ENCODE assay signal across 8 mouse cellular contexts in genomic region chr14:34310234-34310965, GRCm38 (mm10). TPM values are rescaled to one million over a fixed set of nuclear protein-coding genes. Genes with fewer than 3 reads are reported as not detected.
DNase-seq lines count a peak whose midpoint lies in the region; ATAC-seq and TF ChIP-seq lines count a peak whose summit lies in the region.

TSS of gene Shld2 (minus strand) at chr14:34310493.
TSS of gene Glud1 (plus strand) at chr14:34310727.

- no peak for TF ChIP-seq CTCF in CH12.LX (conservative IDR thresholded peaks at IDR 0.05 in 1 of 2, IDR thresholded peaks at IDR 0.05 in 1 of 2; ENCODE audit: low read depth in 2 of 2, low read length in 2 of 2)
- peak; percentile 18; the same call in 1 of the 2 replicates for TF ChIP-seq CTCF in liver, postnatal 0 days (IDR thresholded peaks at IDR 0.05; ENCODE audit: low read depth)

- dilution Hi-C loops in CH12.LX (cut with MboI; ENCODE audit: extremely low pct_ligation_motif_present, extremely low pct_unique_long_range_greater_than_20kb, low sequenced_read_pairs): no loop called here

- peak; percentile 95 for ATAC-seq in forebrain, embryonic 13.5 days
- peak; percentile 91 for ATAC-seq in liver, postnatal 0 days
- ATAC-seq in neural tube, embryonic 14.5 days (ENCODE audit: low read depth): peak; percentile 95

- no peaks in the 10 kb centered on the region for H3K27me3 ChIP-seq in CH12.LX (replicated peaks)
- H3K27me3 ChIP-seq in forebrain, embryonic 13.5 days: no peaks in the 10 kb centered on the region
- no peaks in the 10 kb centered on the region for H3K27me3 ChIP-seq in liver, postnatal 0 days (ENCODE audit: insufficient read depth, low read length)
- H3K27me3 ChIP-seq in neural tube, embryonic 14.5 days (ENCODE audit: control insufficient read depth, insufficient read depth, low read length): no peaks in the 10 kb centered on the region

- WGBS in forebrain, embryonic 13.5 days: under 1% methylated on average over 58 of the region's 100 CpGs
- under 1% methylated on average over 96 of the region's 100 CpGs for WGBS in large intestine, adult 2 months
- WGBS in liver, postnatal 0 days (ENCODE audit: insufficient replicate concordance): under 1% methylated on average over 84 of the region's 100 CpGs
- under 1% methylated on average over 76 of the region's 100 CpGs for WGBS in neural tube, embryonic 14.5 days

- peak; percentile 73 for TF ChIP-seq POLR2A in CH12.LX (IDR thresholded peaks at IDR 0.05; ENCODE audit: low read depth, low read length)

- peaks cover 4 to 44% of the 10 kb centered on the region in 2 experiments; a peak in 3 of 4 replicates for H3K4me1 ChIP-seq in CH12.LX (ENCODE audit: control insufficient read depth in 1 of 2, insufficient read depth in 2 of 2)
- H3K4me1 ChIP-seq in forebrain, embryonic 13.5 days: peaks cover 32% of the 10 kb centered on the region
- peaks cover 9% of the 10 kb centered on the region for H3K4me1 ChIP-seq in liver, postnatal 0 days (ENCODE audit: insufficient read depth)
- peaks cover 21% of the 10 kb centered on the region; the same call in 1 of the 2 replicates for H3K4me1 ChIP-seq in neural tube, embryonic 14.5 days (ENCODE audit: control insufficient read depth, insufficient read depth, low read length)

- H3K4me3 ChIP-seq in CH12.LX (replicated peaks in 1 of 3; ENCODE audit: low read depth in 2 of 3, low read length in 2 of 3, poor library complexity in 1 of 3): peak within 1 kb of the TSS; percentile 69 to 99 (median 74)
- peak within 1 kb of the TSS; percentile 93 for H3K4me3 ChIP-seq in forebrain, embryonic 13.5 days
- peak within 1 kb of the TSS; percentile 83 for H3K4me3 ChIP-seq in liver, postnatal 0 days (ENCODE audit: low read depth, low read length)
- H3K4me3 ChIP-seq in neural tube, embryonic 14.5 days (ENCODE audit: low read depth, low read length): peak within 1 kb of the TSS; percentile 96

- no peaks in the 10 kb centered on the region for H3K9me3 ChIP-seq in CH12.LX (replicated peaks; ENCODE audit: low read length)
- no peaks in the 10 kb centered on the region for H3K9me3 ChIP-seq in forebrain, embryonic 13.5 days (replicated peaks)
- no peaks in the 10 kb centered on the region for H3K9me3 ChIP-seq in liver, postnatal 0 days (ENCODE audit: low read length)
- no peaks in the 10 kb centered on the region for H3K9me3 ChIP-seq in neural tube, embryonic 14.5 days (ENCODE audit: control insufficient read depth, low read length)

- peak within 1 kb of the TSS; percentile 91 for H3K4me2 ChIP-seq in CH12.LX (ENCODE audit: insufficient read depth, low read depth, poor library complexity, severe bottlenecking)
- peak within 1 kb of the TSS; percentile 82 for H3K4me2 ChIP-seq in forebrain, embryonic 13.5 days
- H3K4me2 ChIP-seq in liver, postnatal 0 days (ENCODE audit: low read depth, low read length): peak within 1 kb of the TSS; percentile 96
- peak within 1 kb of the TSS; percentile 89 for H3K4me2 ChIP-seq in neural tube, embryonic 14.5 days (ENCODE audit: low read depth, low read length)

- TF ChIP-seq EP300 in CH12.LX (IDR thresholded peaks at IDR 0.05; ENCODE audit: low read length): 0 out of 2 replicates have a peak, but pooled peaks have one; percentile 12
- TF ChIP-seq EP300 in liver, postnatal 0 days (IDR thresholded peaks at IDR 0.05; ENCODE audit: low read depth): no peak

- TF ChIP-seq RAD21 in CH12.LX (IDR thresholded peaks at IDR 0.05; ENCODE audit: low read depth, low read length): no peak

- in situ Hi-C loops in CH12.LX (cut with MboI; ENCODE audit: low pct_ligation_motif_present, low pct_unique_long_range_greater_than_20kb, low sequenced_read_pairs): no loop called here

- intact Hi-C loops in heart, postnatal 10 days (cut with DNase I): loop anchor here (2.0 to 5.0 kb wide), 3 partner anchors 38 to 192 kb away; partner anchors contain the start of gene Bmpr1a

- peak within 1 kb of the TSS; percentile 94 for H3K9ac ChIP-seq in CH12.LX (ENCODE audit: insufficient read depth, low read depth)
- H3K9ac ChIP-seq in forebrain, embryonic 13.5 days: peak within 1 kb of the TSS; percentile 97
- H3K9ac ChIP-seq in liver, postnatal 0 days (replicated peaks): peak within 1 kb of the TSS; percentile 96
- peak within 1 kb of the TSS; percentile 93 for H3K9ac ChIP-seq in neural tube, embryonic 14.5 days (replicated peaks; ENCODE audit: low read depth, low read length)

- H3K27ac ChIP-seq in CH12.LX (ENCODE audit: insufficient read depth, low read depth): peak within 1 kb of the TSS; percentile 82
- peak within 1 kb of the TSS; percentile 92 for H3K27ac ChIP-seq in forebrain, embryonic 13.5 days
- H3K27ac ChIP-seq in liver, postnatal 0 days (ENCODE audit: low read depth): peak within 1 kb of the TSS; percentile 98
- peak within 1 kb of the TSS; percentile 93 for H3K27ac ChIP-seq in neural tube, embryonic 14.5 days (ENCODE audit: low read depth, low read length)

- DNase-seq in CH12.LX (ENCODE audit: extremely low read depth): peak; percentile 89
- peak; percentile 83 for DNase-seq in c-Kit-positive CD71-positive TER-119-positive erythroid progenitor cells, embryonic 14.5 days (ENCODE audit: low spot score)
- DNase-seq in heart, postnatal 10 days: peak; percentile 96 to 98
- DNase-seq in large intestine, adult 2 months (ENCODE audit: low read depth, low spot score): peak; percentile 74
- peak; percentile 97 for DNase-seq in liver, postnatal 0 days
- DNase-seq in testis, postnatal 10 days (ENCODE audit: low spot score): peak; percentile 98

- peaks cover 0 to 23% of the 10 kb centered on the region in 2 experiments for H3K36me3 ChIP-seq in CH12.LX (replicated peaks in 1 of 2; ENCODE audit: control insufficient read depth in 1 of 2, insufficient read depth in 1 of 2, low read length in 1 of 2)
- H3K36me3 ChIP-seq in forebrain, embryonic 13.5 days (ENCODE audit: poor library complexity, severe bottlenecking): no peaks in the 10 kb centered on the region
- no peaks in the 10 kb centered on the region for H3K36me3 ChIP-seq in liver, postnatal 0 days (replicated peaks; ENCODE audit: insufficient read depth, low read length)
- H3K36me3 ChIP-seq in neural tube, embryonic 14.5 days (ENCODE audit: control insufficient read depth, insufficient read depth, low read length): no peaks in the 10 kb centered on the region

- H3K79me2 ChIP-seq in CH12.LX (replicated peaks; ENCODE audit: control insufficient read depth, extremely low read depth, insufficient read depth, poor library complexity, severe bottlenecking): peaks cover 36% of the 10 kb centered on the region

TF ChIP-seq in CH12.LX, 34 proteins besides CTCF, POLR2A, EP300 and RAD21 (continues in another document):
- TF ChIP-seq USF1 (IDR thresholded peaks at IDR 0.05; ENCODE audit: low read depth, low read length): no peak
- peak; percentile 82 for TF ChIP-seq UBTF (IDR thresholded peaks at IDR 0.05; ENCODE audit: low read depth, low read length)
- peak; percentile 56; the same call in 1 of the 2 replicates for TF ChIP-seq MXI1 (IDR thresholded peaks at IDR 0.05; ENCODE audit: low read depth, low read length)
- TF ChIP-seq MYC (IDR thresholded peaks at IDR 0.05; ENCODE audit: low read depth, low read length): no peak; the same call in 1 of the 2 replicates
- TF ChIP-seq KAT2A (IDR thresholded peaks at IDR 0.05; ENCODE audit: insufficient replicate concordance, low read length): no peak
- no peak for TF ChIP-seq MAFK (IDR thresholded peaks at IDR 0.05; ENCODE audit: insufficient replicate concordance, low read length)
- TF ChIP-seq PAX5 (IDR thresholded peaks at IDR 0.05; ENCODE audit: low read length): no peak
- no peak for TF ChIP-seq ZC3H11A (IDR thresholded peaks at IDR 0.05; ENCODE audit: low read depth, low read length)
- no peak for TF ChIP-seq ZKSCAN1 (IDR thresholded peaks at IDR 0.05; ENCODE audit: borderline replicate concordance, low read depth, low read length)
- no peak for TF ChIP-seq CHD2 (IDR thresholded peaks at IDR 0.05; ENCODE audit: low read length)
- TF ChIP-seq NELFE (IDR thresholded peaks at IDR 0.05; ENCODE audit: low read depth, low read length): peak; percentile 84
- TF ChIP-seq IRF4 (IDR thresholded peaks at IDR 0.05; ENCODE audit: low read depth, low read length): no peak
- TF ChIP-seq GABPA (IDR thresholded peaks at IDR 0.05; ENCODE audit: insufficient replicate concordance, low read depth, low read length): no peak
- no peak for TF ChIP-seq RCOR1 (conservative IDR thresholded peaks at IDR 0.05; ENCODE audit: low read depth, low read length)
- TF ChIP-seq TBP (conservative IDR thresholded peaks at IDR 0.05; ENCODE audit: low read depth, low read length): peak; percentile 90
- TF ChIP-seq POLR2AphosphoS2 (IDR thresholded peaks at IDR 0.05; ENCODE audit: low read depth, low read length): no peak
- TF ChIP-seq MAX (IDR thresholded peaks at IDR 0.05; ENCODE audit: low read length): no peak
- no peak for TF ChIP-seq SMC3 (IDR thresholded peaks at IDR 0.05; ENCODE audit: low read depth, low read length)
- no peak for TF ChIP-seq ETS1 (conservative IDR thresholded peaks at IDR 0.05; ENCODE audit: low read depth, low read length)
- no peak for TF ChIP-seq MAZ (IDR thresholded peaks at IDR 0.05; ENCODE audit: low read depth, low read length)
- TF ChIP-seq E2F4 (IDR thresholded peaks at IDR 0.05; ENCODE audit: insufficient replicate concordance, low read depth, low read length): no peak
- no peak for TF ChIP-seq CHD1 (IDR thresholded peaks at IDR 0.05; ENCODE audit: low read depth, low read length)

RNA-seq across cellular contexts. Expression of gene Shld2, which starts in this region (rescaled TPM):
- 13.4 and 13.9 TPM in 2 replicates for total RNA-seq in CH12.LX (2012; rRNA removed)
- 21.8 and 24.1 TPM in 2 replicates for total RNA-seq in CH12.LX (2014; rRNA removed)
- 11.4 and 12.0 TPM in 2 replicates for polyA plus RNA-seq in CH12.LX (2012; ENCODE audit: insufficient read length, low read depth)
- polyA plus RNA-seq in forebrain, embryonic 13.5 days (2015; fragmentation: Nextera tagmentation; extraction: Ambion mirVana): 9.9 and 10.2 TPM in 2 replicates
- 1 to 10 TPM; 7.4 to 7.7 TPM for total RNA-seq in heart, postnatal 10 days (2021)
- 0.87 and 1.3 TPM in 2 replicates for polyA plus RNA-seq in large intestine, adult 2 months (2012; rRNA removed)
- polyA plus RNA-seq in liver, postnatal 0 days (2015; fragmentation: Nextera tagmentation; extraction: Ambion mirVana): 10.7 and 13.6 TPM in 2 replicates
- polyA plus RNA-seq in neural tube, embryonic 14.5 days (2014; fragmentation: Nextera tagmentation; extraction: Ambion mirVana): 5.1 and 8.0 TPM in 2 replicates

RNA-seq across cellular contexts. Expression of gene Glud1, which starts in this region (rescaled TPM):
- total RNA-seq in CH12.LX (2012; rRNA removed): 87.3 and 89.9 TPM in 2 replicates
- total RNA-seq in CH12.LX (2014; rRNA removed): 116 and 118 TPM in 2 replicates
- polyA plus RNA-seq in CH12.LX (2012; ENCODE audit: insufficient read length, low read depth): 134 and 143 TPM in 2 replicates
- 68.7 and 73.5 TPM in 2 replicates for polyA plus RNA-seq in forebrain, embryonic 13.5 days (2015; fragmentation: Nextera tagmentation; extraction: Ambion mirVana)
- 100 to 1,000 TPM; 130 to 141 TPM for total RNA-seq in heart, postnatal 10 days (2021)
- polyA plus RNA-seq in large intestine, adult 2 months (2012; rRNA removed): 48.1 and 133 TPM in 2 replicates
- 159 and 163 TPM in 2 replicates for polyA plus RNA-seq in liver, postnatal 0 days (2015; fragmentation: Nextera tagmentation; extraction: Ambion mirVana)
- polyA plus RNA-seq in neural tube, embryonic 14.5 days (2014; fragmentation: Nextera tagmentation; extraction: Ambion mirVana): 145 and 152 TPM in 2 replicates

Comparison
In these comparisons a context has a peak if more than half of its experiments do, and no peak if none do; other contexts are left out.
1. Peak in every context shown above with its lines: DNase-seq, ATAC-seq, H3K4me3 ChIP-seq and H3K27ac ChIP-seq.